Mouse (Mus musculus) left cerebral cortex, adult 2 months (tissue): ENCODE measurements around the gene Ech1. TPM values are rescaled to one million over a fixed set of nuclear protein-coding genes. Genes with fewer than 3 reads are reported as not detected.

Source experiments
- DNase-seq, 2 experiments: peaks; one replicate each; pipeline ENCODE4 v3.0.0; 2021 to 2022; ENCODE audit warnings: low spot score in 2 of 2, mixed read lengths in 1 of 2; ENCODE audit errors: extremely low spot score in 1 of 2
- H3K27ac ChIP-seq: fragments of 200-600 bp; 2 replicates; pipeline ENCODE4 v1.8.1; 2022
- H3K4me3 ChIP-seq: fragments of 200-600 bp; 2 replicates; pipeline ENCODE4 v1.8.1; 2022
- CTCF ChIP-seq: fragments of 200-600 bp; IDR thresholded peaks from 2 replicates; pipeline ENCODE4 v1.8.1; 2022; ENCODE audit warnings: antibody characterized with exemption, mild to moderate bottlenecking, moderate library complexity
- intact Hi-C: fragments of 180-260 bp; cut with DNase I; formaldehyde crosslinking; loops from one replicate; pipeline ENCODE4 v1.15.1; 2025
- long read RNA-seq, 2 experiments: library from polyadenylated mRNA; stranded (forward); transcript quantifications; one replicate each; pipeline ENCODE4 v2.0.0; 2021; ENCODE audit warnings: borderline mapping rate in 2 of 2
- total RNA-seq, 2 experiments: library from RNA; stranded (reverse); gene quantifications; 2 replicates each; pipeline ENCODE4 v1.2.3; 2021

Gene Ech1
- 10 to 100 TPM; 46.3 to 49.8 TPM for total RNA-seq
- long read RNA-seq, experiment 1, transcript Ech1-201 (10 exons, 1,267 nt) = major isoform, 18 of 27 reads
- long read RNA-seq, experiment 1, partial matches to known transcripts = 1 of 27 reads
- long read RNA-seq, experiment 1, other reads (novel, unspliced or antisense) = 7 of 27 reads
- long read RNA-seq, experiment 2, transcript Ech1-201 (10 exons, 1,267 nt) = major isoform, 36 of 45 reads
- long read RNA-seq, experiment 2, partial matches to known transcripts = 1 of 45 reads
- long read RNA-seq, experiment 2, other reads (novel, unspliced or antisense) = 8 of 45 reads

DNA sequence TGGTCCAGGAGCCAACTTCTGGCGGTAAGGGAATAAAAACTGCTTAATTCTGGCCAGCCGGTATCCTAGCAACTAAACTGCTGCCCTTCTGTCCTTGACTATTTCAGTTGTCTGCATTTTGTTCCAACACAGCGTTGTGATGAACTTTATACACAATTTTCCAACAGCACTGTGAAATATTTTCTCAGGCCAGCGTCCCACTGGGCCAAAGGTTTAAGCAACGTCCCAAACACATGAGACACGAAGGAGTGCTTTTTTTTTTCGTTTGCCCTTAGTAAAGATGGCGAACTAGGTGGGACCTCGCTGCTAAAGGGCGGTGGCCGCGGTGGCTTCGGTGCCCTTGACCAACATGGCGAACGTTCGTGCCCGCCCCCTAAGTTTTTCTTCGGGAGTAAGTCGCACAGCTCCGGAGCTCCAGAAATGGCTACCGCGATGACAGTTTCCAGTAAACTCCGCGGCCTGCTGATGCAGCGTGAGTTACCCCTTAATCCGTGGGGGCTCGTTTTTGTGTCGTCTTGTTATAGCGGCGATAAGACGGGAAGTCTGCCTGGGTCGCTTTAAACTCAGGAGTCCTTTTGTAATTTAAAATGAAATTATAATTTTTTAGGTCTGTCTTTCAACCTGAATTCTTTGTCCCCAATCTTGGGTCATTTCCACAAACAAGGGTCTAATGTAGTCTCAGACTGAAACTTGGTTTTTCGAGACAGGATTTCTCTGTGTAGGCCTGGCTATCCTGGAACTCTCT, at the start of gene Ech1:
Ech1 (plus strand) TSS at position 277 of the 745 bp plus-strand sequence.
- intact Hi-C loops = loop anchor here (1.0 to 5.0 kb wide), 4 partner anchors 15 to 137 kb away; partner anchors contain the start of gene Actn4
- peak; percentile 83 to 90 for DNase-seq
- Histone ChIP-seq H3K4me3 (peak within 1 kb of the TSS; percentile 54), H3K27ac (peak within 1 kb of the TSS; percentile 88)
- no peak for TF ChIP-seq CTCF

DNA sequence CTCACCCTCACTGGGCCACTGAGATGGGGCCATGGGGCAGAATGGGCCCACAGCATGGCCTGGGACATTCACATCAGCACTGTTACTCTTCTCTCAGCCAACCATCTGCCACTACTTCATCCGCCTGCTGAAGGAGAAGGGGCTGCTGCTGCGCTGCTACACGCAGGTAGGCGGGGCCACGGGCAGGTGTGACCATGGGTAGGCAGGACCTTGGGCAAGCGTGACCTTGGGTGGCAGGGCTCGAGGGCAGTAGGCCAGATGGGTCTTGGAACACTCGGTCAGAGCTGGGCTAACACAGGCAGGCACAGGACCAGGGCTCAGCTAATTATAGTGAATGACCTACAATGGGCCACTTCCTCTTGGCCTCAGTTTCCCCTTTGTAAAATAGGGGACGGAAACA, 46.2 kb upstream of the Ech1 start:
- H3K27ac ChIP-seq = no peak overlapping the region
- intact Hi-C loops = loop anchor here (5.0 kb wide), 1 partner anchor 258 kb away; no protein-coding TSS in a partner anchor
- TF ChIP-seq CTCF = no peak
- DNase-seq = no peak
- no peak overlapping the region for H3K4me3 ChIP-seq

DNA sequence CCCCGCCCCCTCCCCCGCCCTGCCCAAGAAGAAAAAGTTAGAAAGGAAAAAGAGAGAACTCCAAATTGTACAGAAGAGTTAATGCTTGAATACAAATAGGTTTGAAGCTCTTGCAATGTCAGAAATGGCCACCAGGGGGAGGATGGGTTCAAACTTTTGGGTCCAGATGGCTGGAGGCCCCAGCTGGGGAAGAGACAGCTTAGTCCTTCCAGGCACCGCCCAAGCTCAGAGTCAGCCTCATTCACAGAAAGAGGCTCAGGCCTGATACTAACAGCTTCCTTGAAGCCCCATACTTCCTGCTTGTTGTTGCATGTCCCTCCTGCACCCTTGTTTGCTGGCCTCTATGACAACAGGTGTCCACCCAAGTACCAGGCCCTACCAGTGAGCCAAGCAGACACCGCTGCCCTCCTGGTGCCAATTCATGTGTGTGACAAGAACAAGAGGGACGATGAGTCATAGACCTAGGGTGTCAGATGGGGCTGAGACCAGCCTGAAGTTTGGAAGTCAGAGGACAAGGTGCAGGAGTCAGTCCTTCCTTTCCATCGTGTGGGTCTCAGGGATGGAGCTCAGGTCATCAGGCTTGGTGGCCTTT, 44.9 kb upstream of the Ech1 start:
- Histone ChIP-seq H3K27ac (peak overlapping the region; percentile 69), H3K4me3 (no peak overlapping the region)
- TF ChIP-seq CTCF = peak; percentile 78
- DNase-seq = peak; percentile 81 to 90
- intact Hi-C loops = loop anchor here (1.0 kb wide), 1 partner anchor 87 kb away; no protein-coding TSS in a partner anchor

DNA sequence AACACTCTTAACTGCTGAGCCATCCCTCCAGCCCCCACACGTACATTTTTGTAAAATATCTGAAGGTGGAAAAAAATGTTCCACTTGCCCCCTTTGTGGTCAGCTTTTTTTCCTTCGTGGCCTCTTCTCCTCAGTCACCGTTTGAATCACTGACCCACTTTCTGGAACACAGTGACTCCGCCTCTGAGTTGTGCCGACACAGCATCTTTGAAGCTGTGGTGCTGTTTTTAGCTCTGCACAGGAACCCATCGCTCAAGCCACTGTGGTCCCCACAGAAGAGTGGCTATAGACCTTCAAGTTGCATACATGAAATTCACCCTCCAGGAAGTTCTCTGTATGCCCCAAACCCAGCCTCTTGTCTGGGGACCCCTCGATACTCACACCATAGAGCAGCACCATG, 44.2 kb upstream of the Ech1 start:
- intact Hi-C loops = loop anchor here (1.0 kb wide), 1 partner anchor 86 kb away; no protein-coding TSS in a partner anchor
- no peak for TF ChIP-seq CTCF
- H3K27ac ChIP-seq = peak overlapping the region; percentile 69
- H3K4me3 ChIP-seq = no peak overlapping the region
- DNase-seq = no peak

DNA sequence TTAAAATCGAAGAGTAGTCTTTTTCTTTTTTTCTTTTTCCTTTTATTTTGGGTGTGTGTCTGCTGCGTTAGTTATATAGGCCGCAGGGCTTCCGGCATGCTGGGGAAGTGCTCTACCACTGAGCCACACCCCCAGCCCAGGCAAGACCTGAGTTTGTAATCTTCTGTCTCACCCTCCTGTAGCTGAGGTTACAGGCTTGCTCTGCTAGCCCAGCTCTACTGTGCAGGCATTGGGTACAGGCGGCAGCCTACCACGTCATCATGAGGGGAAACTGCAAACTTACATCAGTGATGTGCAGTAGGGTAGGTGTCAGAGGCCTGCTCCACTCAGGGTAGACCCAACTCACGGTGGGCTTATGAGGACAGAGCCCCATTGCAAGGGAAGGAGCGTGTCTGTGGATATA, 43.8 kb upstream of the Ech1 start:
- Histone ChIP-seq H3K4me3 (no peak overlapping the region), H3K27ac (peak overlapping the region; percentile 69)
- intact Hi-C loops = no loop called here
- no peak for DNase-seq
- no peak for TF ChIP-seq CTCF

DNA sequence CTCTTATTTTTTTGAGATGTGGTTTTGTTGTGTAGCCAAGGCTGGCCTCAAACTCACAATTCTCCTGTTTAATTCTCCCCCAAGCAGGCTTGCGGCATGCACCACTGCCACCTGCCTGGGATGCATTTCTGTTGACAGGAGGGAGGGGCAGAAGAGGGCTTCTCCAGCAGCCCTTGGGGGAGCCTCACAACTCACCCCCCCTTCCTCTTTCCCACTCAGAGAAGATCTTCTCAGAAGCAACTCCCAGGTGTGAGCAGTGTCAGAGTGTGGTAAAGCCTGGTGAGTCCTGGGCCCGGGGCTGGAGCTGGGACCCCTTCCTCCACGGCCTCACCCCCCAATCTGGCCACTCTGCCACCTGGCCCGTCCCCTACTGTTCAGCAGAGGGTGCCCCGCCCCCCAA, 39.9 kb upstream of the Ech1 start:
- no peak for TF ChIP-seq CTCF
- Histone ChIP-seq H3K4me3 (no peak overlapping the region), H3K27ac (no peak overlapping the region)
- intact Hi-C loops = no loop called here
- no peak for DNase-seq

DNA sequence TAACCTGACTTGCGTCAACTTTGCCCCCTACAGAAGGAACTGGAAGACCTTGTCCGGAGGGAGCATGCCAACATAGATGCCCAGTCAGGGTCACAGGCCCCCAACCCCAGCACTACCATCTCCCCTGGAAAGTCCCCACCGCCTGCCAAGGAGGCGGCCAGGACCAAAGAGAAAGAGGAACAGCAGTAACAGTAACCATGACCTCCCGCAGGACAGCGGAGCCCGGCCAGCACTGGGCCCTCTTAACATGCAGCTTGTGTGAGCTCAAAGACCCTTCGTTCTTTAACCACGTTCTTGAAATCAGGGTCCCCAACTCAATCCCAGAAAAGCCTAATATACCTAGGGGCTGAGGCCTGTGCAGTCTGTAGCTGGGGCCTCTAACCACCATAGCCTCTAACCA, 37.1 kb upstream of the Ech1 start:
- Histone ChIP-seq H3K27ac (no peak overlapping the region), H3K4me3 (no peak overlapping the region)
- DNase-seq = no peak
- no peak for TF ChIP-seq CTCF
- intact Hi-C loops = no loop called here

DNA sequence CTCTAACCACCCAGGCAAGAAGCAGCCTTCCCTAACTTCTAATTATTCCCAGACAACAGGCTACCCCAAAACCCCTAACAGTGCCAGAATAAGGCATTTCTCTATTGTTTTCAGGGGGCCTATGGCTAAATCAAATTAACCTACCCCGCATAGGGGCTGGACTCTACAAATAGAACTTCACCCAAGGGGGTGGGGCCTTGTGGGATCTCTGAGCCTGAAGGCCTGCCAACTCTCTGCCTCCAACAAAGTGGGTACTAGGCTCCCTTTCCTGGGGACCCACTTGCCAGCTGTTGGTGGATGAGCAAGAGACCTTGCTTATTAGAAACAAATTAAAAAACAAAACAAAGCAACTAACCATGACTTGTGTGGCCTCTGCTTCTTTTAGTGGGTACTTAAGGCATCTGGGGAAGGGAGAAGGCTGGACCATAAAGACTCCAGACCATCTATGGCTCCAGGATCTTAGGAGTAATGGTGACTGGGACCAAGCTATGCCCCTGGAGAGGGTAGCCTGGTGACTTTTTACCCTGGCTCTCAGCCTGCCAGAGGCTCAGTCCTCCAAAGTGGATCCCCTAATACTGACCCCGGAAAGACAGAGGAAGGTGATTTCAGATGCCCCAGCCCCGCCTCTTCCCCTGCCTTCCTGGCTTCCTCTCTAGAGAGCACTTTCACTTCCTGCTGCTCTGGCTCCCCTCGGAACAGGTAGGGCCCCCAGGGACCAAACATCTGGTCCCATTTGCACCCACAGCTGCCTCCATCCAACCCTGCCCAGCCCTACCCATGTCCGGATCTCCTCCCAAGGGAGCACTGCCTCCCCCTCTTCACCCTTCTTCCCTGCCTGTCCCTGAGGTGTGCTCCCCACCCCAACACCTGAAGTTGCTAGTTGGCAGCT, 36.5 kb upstream of the Ech1 start, which contains the start of gene Rinl:
Rinl (plus strand) TSS at position 663 of the 889 bp plus-strand sequence.
- H3K27ac ChIP-seq = no peak within 1 kb of the TSS
- H3K4me3 ChIP-seq = no peak within 1 kb of the TSS
- intact Hi-C loops = no loop called here
- DNase-seq = no peak
- TF ChIP-seq CTCF = no peak

DNA sequence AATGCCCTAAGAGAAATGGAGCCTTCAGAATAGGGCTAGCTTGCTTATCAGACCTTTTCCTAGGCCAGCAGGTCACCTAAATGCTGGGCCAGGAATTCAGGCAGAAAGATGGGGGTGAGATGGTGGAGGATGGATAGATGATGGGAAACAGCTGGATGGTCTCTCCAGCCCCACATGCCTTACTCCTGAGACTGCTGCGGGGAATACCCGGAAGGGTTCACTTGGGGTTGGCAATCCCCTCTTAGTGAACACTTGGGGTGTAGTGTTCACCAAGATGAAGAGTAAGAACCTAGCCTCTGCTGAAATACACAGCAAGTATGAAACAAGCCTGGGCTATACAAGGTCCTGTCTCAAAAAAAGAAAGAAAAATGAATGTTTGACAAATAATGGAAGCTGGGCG, 35.8 kb upstream of the Ech1 start:
- no peak overlapping the region for H3K27ac ChIP-seq
- no peak for TF ChIP-seq CTCF
- intact Hi-C loops = no loop called here
- no peak overlapping the region for H3K4me3 ChIP-seq
- DNase-seq = no peak

DNA sequence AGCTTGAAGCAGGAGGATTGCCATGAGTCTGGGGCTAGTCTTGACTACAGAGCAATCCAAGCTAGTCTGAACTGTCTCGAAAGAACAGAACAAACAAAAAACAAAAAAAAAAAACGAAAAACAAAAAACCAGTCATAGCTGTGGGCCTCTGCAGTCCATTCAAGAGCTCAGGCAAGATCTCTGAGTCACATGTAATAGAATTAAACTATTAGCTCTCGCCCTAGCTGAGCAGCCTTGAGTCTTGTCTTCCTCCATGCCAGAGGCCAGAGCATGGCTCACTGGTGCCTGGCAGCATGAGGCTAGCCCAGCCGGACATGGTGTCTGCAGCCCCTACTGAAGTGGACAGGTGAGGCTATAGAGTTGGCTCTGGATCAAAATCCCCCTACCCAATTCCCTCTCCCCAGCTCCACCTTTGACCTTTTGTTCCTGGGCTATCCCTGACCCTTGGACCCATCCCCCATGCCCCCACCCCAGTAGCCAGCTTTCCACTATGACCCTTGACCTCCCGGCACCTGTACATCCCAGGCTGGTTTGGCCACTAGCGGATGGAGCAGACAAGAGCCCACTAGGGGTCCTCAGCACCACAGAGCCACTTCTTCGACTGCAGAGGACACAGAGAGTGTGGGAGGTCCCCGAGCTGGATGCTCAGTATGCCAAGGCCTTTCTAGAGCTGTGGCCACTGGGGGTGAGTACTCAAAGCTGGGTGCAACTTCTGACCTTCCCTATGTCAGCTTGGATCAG, 34.8 kb upstream of the Ech1 start:
- intact Hi-C loops = no loop called here
- no peak overlapping the region for H3K27ac ChIP-seq
- no peak overlapping the region for H3K4me3 ChIP-seq
- no peak for DNase-seq
- peak; percentile 4 for TF ChIP-seq CTCF

DNA sequence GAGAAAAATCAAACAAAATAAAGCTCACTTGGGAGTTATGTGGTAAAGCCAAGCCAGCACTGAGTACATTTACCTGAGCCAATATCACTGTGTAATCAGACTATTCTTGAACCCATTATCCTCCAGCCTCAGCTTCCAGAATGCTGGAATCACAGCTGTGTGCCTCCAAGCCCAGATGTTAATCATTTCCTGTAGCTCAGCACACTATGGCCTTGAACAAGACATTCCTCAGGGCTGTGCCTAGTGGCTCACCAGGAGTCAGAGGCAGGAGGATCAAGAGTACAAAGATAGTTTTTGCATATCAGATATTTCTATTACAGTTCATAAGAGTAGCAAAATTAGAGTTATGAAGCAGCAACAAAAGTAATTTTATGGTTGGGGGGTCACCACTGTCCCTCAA, 33.3 kb upstream of the Ech1 start:
- intact Hi-C loops = no loop called here
- H3K27ac ChIP-seq = no peak overlapping the region
- no peak overlapping the region for H3K4me3 ChIP-seq
- no peak for DNase-seq
- TF ChIP-seq CTCF = no peak
